Mouse (Mus musculus) Patski (cell line): ENCODE measurements around the gene Myo10. TPM values are rescaled to one million over a fixed set of nuclear protein-coding genes. Genes with fewer than 3 reads are reported as not detected.
"Not testable (repeated sequence)": the region's sequence is repeated elsewhere in the genome, so short reads cannot be mapped to it uniquely, and the experiment has no call there.

Source experiments
- ATAC-seq: fragments of 100-300 bp; one replicate; pipeline ENCODE4 v1.8.0; 2021
- CTCF ChIA-PET: fragments of 350-600 bp; sonication (Branson Sonifier 250); formaldehyde crosslinking; loops from one replicate; lab custom pipeline; 2022; ENCODE audit warnings: inconsistent platforms; lab: Charles Lee
- POLR2A ChIA-PET: fragments of 350-600 bp; sonication (Branson Sonifier 250); formaldehyde crosslinking; loops from one replicate; lab custom pipeline; 2022; ENCODE audit warnings: antibody characterized with exemption, inconsistent platforms; lab: Charles Lee
- DNase-seq: peaks from one replicate; pipeline ENCODE4 v3.0.0-alpha.2; 2011; ENCODE audit warnings: low read depth, low spot score
- H3K27me3 ChIP-seq: fragments of 371-371 bp; one replicate; pipeline ENCODE4 v1.5.1; 2021
- CTCF ChIP-seq: fragments of 100-300 bp; IDR thresholded peaks from one replicate; pipeline ENCODE4 v1.5.1; 2021
- in situ Hi-C: fragments of 300-500 bp; cut with MboI; formaldehyde crosslinking; loops from 3 replicates; pipeline ENCODE4 v1.11.1; 2018; ENCODE audit warnings: low pct_unique_long_range_greater_than_20kb, mixed read lengths
- polyA plus RNA-seq: library from polyadenylated mRNA; unstranded; gene quantifications from one replicate; pipeline ENCODE4 v1.2.3, GENCODE M21; 2021

The Myo10 gene
- polyA plus RNA-seq, 1 experiment from 2014 or later, result 30.3 TPM

GRCm38 (mm10) chr15:25715218-25715995, 93.1 kb downstream of the Myo10 start:
- in situ Hi-C loops, result loop anchor here (5.0 to 25.0 kb wide), 3 partner anchors 78 to 1128 kb away; no protein-coding TSS in a partner anchor
- DNase-seq, result no peak
- TF ChIP-seq CTCF, result no peak
- no peaks in the 10 kb centered on the region for H3K27me3 ChIP-seq
- no peak for ATAC-seq
- CTCF ChIA-PET, result interaction anchor here (1.1 to 6.5 kb wide), 6 partner anchors 11 to 274 kb away, joined by 3 to 48 read pairs (median 4); partner anchors contain the start of gene Myo10
- POLR2A ChIA-PET, result no interaction called here

- no peak for ATAC-seq
- in situ Hi-C loops, result loop anchor here (5.0 to 25.0 kb wide), 3 partner anchors 79 to 1129 kb away; no protein-coding TSS in a partner anchor
- no peak for TF ChIP-seq CTCF
- POLR2A ChIA-PET, result no interaction called here
- no peak for DNase-seq
- CTCF ChIA-PET, result interaction anchor here (0.9 to 6.5 kb wide), 9 partner anchors 9 to 289 kb away, joined by 3 to 48 read pairs (median 3); partner anchors contain the start of gene Myo10
- no peaks in the 10 kb centered on the region for H3K27me3 ChIP-seq
Measured at GRCm38 (mm10) chr15:25715996-25716395, 93.7 kb downstream of the Myo10 start.

GRCm38 (mm10) chr15:25717006-25717405, 94.7 kb downstream of the Myo10 start:
- ATAC-seq (no peak), DNase-seq (peak; percentile 28)
- TF ChIP-seq CTCF, result peak; percentile 92
- in situ Hi-C loops, result loop anchor here (5.0 to 25.0 kb wide), 3 partner anchors 80 to 1130 kb away; no protein-coding TSS in a partner anchor
- ChIA-PET POLR2A (no interaction called here), CTCF (interaction anchor here (0.7 to 6.5 kb wide), 17 partner anchors 8 to 294 kb away, joined by 3 to 48 read pairs (median 3); partner anchors contain the start of gene Myo10)
- no peaks in the 10 kb centered on the region for H3K27me3 ChIP-seq

- POLR2A ChIA-PET, result interaction anchor here (0.5 kb wide), 1 partner anchor 13 kb away, joined by 3 read pairs; no protein-coding TSS in a partner anchor
- in situ Hi-C loops, result loop anchor here (5.0 to 25.0 kb wide), 3 partner anchors 81 to 1131 kb away; no protein-coding TSS in a partner anchor
- not testable (repeated sequence) for H3K27me3 ChIP-seq, DNase-seq, ATAC-seq
- CTCF ChIA-PET, result interaction anchor here (0.8 to 6.5 kb wide), 12 partner anchors 11 to 295 kb away, joined by 3 to 48 read pairs (median 5); partner anchors contain the start of gene Myo10
Measured at GRCm38 (mm10) chr15:25718104-25718503, 95.8 kb downstream of the Myo10 start.

GRCm38 (mm10) chr15:25719270-25719669, 96.9 kb downstream of the Myo10 start:
- TF ChIP-seq CTCF, result no peak
- no peaks in the 10 kb centered on the region for H3K27me3 ChIP-seq
- ChIA-PET POLR2A (no interaction called here), CTCF (interaction anchor here (1.2 to 6.5 kb wide), 5 partner anchors 13 to 278 kb away, joined by 3 to 48 read pairs (median 3); no protein-coding TSS in a partner anchor)
- DNase-seq (no peak), ATAC-seq (no peak)
- in situ Hi-C loops, result loop anchor here (5.0 to 25.0 kb wide), 3 partner anchors 82 to 1132 kb away; no protein-coding TSS in a partner anchor

- ChIA-PET CTCF (interaction anchor here (4.5 to 6.5 kb wide), 2 partner anchors 12 to 279 kb away, joined by 17 to 48 read pairs; no protein-coding TSS in a partner anchor), POLR2A (interaction anchor here (0.6 kb wide), 1 partner anchor 13 kb away, joined by 4 read pairs; no protein-coding TSS in a partner anchor)
- in situ Hi-C loops, result loop anchor here (25.0 kb wide), 1 partner anchor 1133 kb away; no protein-coding TSS in a partner anchor
- ATAC-seq, result no peak
- TF ChIP-seq CTCF, result no peak
- no peak for DNase-seq
- H3K27me3 ChIP-seq, result no peaks in the 10 kb centered on the region
Measured at GRCm38 (mm10) chr15:25720263-25720662, 97.9 kb downstream of the Myo10 start.

GRCm38 (mm10) chr15:25723281-25724113, 101.2 kb downstream of the Myo10 start:
- DNase-seq (no peak), ATAC-seq (no peak)
- no peaks in the 10 kb centered on the region for H3K27me3 ChIP-seq
- in situ Hi-C loops, result loop anchor here (25.0 kb wide), 1 partner anchor 1136 kb away; no protein-coding TSS in a partner anchor
- ChIA-PET CTCF (interaction anchor here (0.7 to 4.5 kb wide), 5 partner anchors 9 to 299 kb away, joined by 3 to 17 read pairs (median 3); no protein-coding TSS in a partner anchor), POLR2A (interaction anchor here (0.5 to 0.6 kb wide), 2 partner anchors 98 to 268 kb away, joined by 3 read pairs; no protein-coding TSS in a partner anchor)
- TF ChIP-seq CTCF, result no peak

GRCm38 (mm10) chr15:25724549-25724948, 102.2 kb downstream of the Myo10 start:
- DNase-seq (no peak), ATAC-seq (no peak)
- no peak for TF ChIP-seq CTCF
- POLR2A ChIA-PET, result no interaction called here
- no peaks in the 10 kb centered on the region for H3K27me3 ChIP-seq
- CTCF ChIA-PET, result interaction anchor here (0.8 kb wide), 1 partner anchor 292 kb away, joined by 3 read pairs; no protein-coding TSS in a partner anchor
- in situ Hi-C loops, result loop anchor here (25.0 kb wide), 1 partner anchor 1137 kb away; no protein-coding TSS in a partner anchor

- CTCF ChIA-PET, result no interaction called here
Measured at GRCm38 (mm10) chr15:25726814-25727213, 104.5 kb downstream of the Myo10 start.

More at GRCm38 (mm10) chr15:25726814-25727213, 104.5 kb downstream of the Myo10 start:
- TF ChIP-seq CTCF, result no peak
- no peak for DNase-seq
- in situ Hi-C loops, result loop anchor here (25.0 kb wide), 1 partner anchor 690 kb away; no protein-coding TSS in a partner anchor
- no peaks in the 10 kb centered on the region for H3K27me3 ChIP-seq
- POLR2A ChIA-PET, result no interaction called here
- ATAC-seq, result no peak
